Mouse (Mus musculus) central nervous system, embryonic 14 days (tissue): Measurements from ENCODE around the gene Cog7. TPM values are rescaled to one million over a fixed set of nuclear protein-coding genes. Genes with fewer than 3 reads are reported as not detected.

Experiments used
- polyA plus RNA-seq: library from polyadenylated mRNA; depleted of rRNA; stranded (reverse); fragments of >200 nt; gene quantifications from 2 replicates; pipeline ENCODE4 v1.2.3, GENCODE M21; 2012; rRNA removed

The Cog7 gene
- 13.6 and 15.9 TPM in 2 replicates for polyA plus RNA-seq

DNA sequence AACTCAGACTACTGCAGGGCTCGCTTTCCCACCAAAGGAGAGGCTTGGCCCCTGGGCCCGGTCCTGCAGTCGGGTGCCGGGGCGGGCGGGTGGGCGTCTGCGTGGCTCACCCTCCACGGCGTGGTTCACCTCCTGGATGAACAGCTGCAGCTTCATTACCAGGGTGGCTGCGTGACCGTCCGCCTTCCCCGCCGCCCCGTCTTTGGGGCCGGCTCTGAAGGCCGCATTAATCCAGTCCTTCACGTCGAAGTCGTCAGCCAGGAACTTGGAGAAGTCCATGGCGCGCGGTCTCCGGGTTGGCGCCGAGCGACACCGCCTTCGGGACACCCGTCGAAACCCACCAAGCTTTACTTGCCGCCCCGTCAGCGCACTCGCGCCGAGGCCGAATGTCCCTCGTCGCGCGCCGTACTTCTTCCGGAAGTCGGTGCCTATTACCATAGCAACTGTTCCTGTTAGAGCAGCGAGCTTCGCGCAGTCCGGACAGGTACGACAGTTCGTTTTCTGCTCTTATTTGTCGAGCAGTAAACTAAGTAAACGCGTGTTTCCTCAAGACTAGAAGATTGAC lies at the start of gene Cog7:
TSS of gene Cog7 (minus strand) at position 405 of the 565 bp plus-strand sequence.

DNA sequence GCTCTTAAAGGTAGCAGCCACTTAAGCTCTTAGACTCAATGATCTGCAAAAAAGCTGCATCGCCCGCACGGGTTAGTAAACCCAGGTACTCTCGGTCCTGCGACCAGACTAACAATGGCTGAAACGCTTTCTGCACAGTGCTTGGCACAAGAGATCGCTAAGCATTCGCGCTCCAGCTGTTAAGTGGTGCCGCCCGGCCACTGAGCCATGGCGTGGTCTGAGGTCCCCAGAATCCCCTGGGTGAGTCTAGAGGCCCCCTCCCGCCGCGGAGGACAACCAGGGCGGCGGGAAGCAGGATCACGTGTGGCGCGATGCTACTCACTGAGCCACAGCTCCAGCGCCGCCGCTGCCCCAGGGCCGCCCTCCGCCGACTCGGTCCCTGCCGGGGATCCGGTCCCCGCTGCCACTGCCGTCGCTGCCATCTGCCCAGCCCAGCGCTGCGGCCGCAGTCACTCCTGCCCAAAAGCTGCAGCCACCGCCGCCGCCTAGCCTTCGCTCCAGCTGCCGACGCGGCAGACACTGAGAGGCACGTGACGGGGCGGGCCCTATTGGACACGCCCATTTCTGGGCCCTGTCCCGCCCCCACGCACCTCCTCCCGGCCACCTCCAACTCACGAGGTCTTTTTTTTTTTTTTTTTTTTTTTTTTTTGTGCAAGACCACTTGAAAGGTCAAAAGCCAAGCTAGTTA lies 39.3 kb upstream of the Cog7 start, which contains the start of gene Gga2:
TSS of gene Gga2 (minus strand) at position 556 of the 688 bp plus-strand sequence.

DNA sequence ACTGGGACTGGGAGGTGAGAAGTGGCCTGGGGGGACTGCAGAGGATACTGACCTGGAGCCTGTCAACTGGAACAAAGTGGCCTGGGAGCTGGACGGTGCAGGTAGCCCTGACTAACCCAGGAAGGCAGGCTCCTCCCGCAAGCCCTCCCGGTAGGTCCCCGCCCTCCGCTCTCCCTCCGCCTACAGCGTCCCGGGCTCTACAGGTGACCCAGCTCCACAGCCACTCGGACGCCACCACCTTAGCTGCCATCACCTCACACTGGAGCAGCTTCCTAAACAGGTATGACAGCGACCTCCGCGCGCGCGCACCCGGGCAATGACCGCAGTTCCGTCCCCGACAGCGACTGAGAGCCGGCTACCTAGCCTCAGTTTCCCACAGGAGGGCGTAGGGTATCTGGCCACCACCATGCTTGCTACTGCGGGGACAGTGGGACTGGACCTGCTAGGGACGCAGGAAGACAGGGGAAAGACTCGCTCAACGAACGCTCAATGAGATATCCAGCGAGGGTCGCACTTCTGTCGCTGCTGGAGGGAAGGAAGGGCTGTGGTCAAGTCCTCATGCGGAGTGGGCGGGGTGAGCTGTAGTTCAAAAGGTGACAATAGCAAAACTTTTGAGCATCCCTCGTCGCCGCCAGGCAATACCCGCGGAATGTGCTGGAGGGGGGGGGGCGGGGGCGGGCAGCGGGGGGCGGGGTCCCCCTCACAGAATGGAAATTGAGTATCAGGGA lies 116.5 kb downstream of the Cog7 start, which contains the start of gene Scnn1b:
TSS of gene Scnn1b (plus strand) at position 181 of the 728 bp plus-strand sequence.

Other genes with a start within 250 kb of the Cog7 start
- gene Scnn1g, start 247.2 kb downstream of the Cog7 start, polyA plus RNA-seq: 0.14 TPM in 1 of 2 replicates, not detected in the other
- gene Scnn1b, start 116.7 kb downstream of the Cog7 start, polyA plus RNA-seq: 0.12 and 0.13 TPM in 2 replicates
- 69.3 and 78.1 TPM in 2 replicates for gene Gga2, start 39.5 kb upstream of the Cog7 start, polyA plus RNA-seq
- gene Ubfd1, start 85.5 kb upstream of the Cog7 start, polyA plus RNA-seq: 66.2 and 73.4 TPM in 2 replicates
- 9.4 TPM in 2 replicates for gene Ears2, start 85.6 kb upstream of the Cog7 start, polyA plus RNA-seq
- 150 and 160 TPM in 2 replicates for gene Ndufab1, start 120.2 kb upstream of the Cog7 start, polyA plus RNA-seq
- 6.4 and 7.1 TPM in 2 replicates for gene Palb2, start 151.3 kb upstream of the Cog7 start, polyA plus RNA-seq
- 116 and 118 TPM in 2 replicates for gene Dctn5, start 151.3 kb upstream of the Cog7 start, polyA plus RNA-seq
- 39.9 and 48.7 TPM in 2 replicates for gene Plk1, start 177.7 kb upstream of the Cog7 start, polyA plus RNA-seq
- 1.1 and 1.8 TPM in 2 replicates for gene Ern2, start 204.5 kb upstream of the Cog7 start, polyA plus RNA-seq
- 1.2 and 1.6 TPM in 2 replicates for gene Chp2, start 237.8 kb upstream of the Cog7 start, polyA plus RNA-seq